ENCODE assay signal across 14 mouse cellular contexts in the genomic region with DNA sequence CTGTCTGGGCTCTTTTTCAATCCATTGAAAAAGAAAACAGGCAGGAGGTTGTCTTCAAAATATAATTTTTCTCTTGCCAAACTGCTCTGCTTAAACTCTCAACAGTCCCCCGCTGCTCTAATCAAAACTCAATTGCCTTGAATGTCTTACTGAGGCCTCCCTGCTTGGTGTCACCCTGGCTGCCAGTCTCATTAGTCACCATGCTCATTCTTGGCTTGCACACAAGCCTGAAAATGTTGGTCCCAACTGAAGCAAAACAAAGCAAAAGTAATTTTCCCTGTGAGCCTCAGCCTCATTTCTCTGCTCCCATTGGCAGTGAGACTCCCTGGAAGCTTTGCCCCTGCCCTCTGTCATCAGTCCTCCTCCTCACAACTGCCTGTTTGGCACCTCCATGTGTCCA.
DNase-seq lines count a peak whose midpoint lies in the region; ATAC-seq lines count a peak whose summit lies in the region.
"Had no signal": no experiment of that assay in that cellular context is flagged by ENCODE, and none has a peak within 500 bp of the region (broad histone marks: within the 10 kb centered on the region; RNA-seq: fewer than 3 reads in every experiment).

No protein-coding gene starts in this region.

- H3K9me3 ChIP-seq in forebrain, embryonic 14.5 days (replicated peaks; ENCODE audit: control insufficient read depth, low read length): no peaks in the 10 kb centered on the region
- H3K9me3 ChIP-seq in forebrain, embryonic 11.5 days (ENCODE audit: control insufficient read depth, low read length): no peaks in the 10 kb centered on the region
- H3K9me3 ChIP-seq in lung, embryonic 15.5 days: no peaks in the 10 kb centered on the region
- H3K9me3 ChIP-seq: forebrain, embryonic 10.5 days; liver, embryonic 13.5 days; midbrain, embryonic 10.5 days had no signal

- no peak for ATAC-seq in forebrain, embryonic 14.5 days
- no peak for ATAC-seq in forebrain, embryonic 11.5 days (replicated peaks; ENCODE audit: low FRiP score)
- no peak for ATAC-seq in lung, embryonic 15.5 days (ENCODE audit: borderline replicate concordance, extremely low read depth, low FRiP score, low TSS enrichment)

- H3K4me3 ChIP-seq in forebrain, embryonic 14.5 days (ENCODE audit: low read depth, low read length): no peak overlapping the region
- H3K4me3 ChIP-seq in forebrain, embryonic 11.5 days (ENCODE audit: low read depth, low read length): no peak overlapping the region
- H3K4me3 ChIP-seq in lung, embryonic 15.5 days: no peak overlapping the region
- H3K4me3 ChIP-seq: forebrain, embryonic 10.5 days; liver, embryonic 13.5 days; midbrain, embryonic 10.5 days had no signal

- H3K27me3 ChIP-seq in forebrain, embryonic 14.5 days (replicated peaks; ENCODE audit: control insufficient read depth, insufficient read depth, low read length): no peaks in the 10 kb centered on the region
- H3K27me3 ChIP-seq in forebrain, embryonic 11.5 days (ENCODE audit: control insufficient read depth, insufficient read depth, low read length): no peaks in the 10 kb centered on the region
- no peaks in the 10 kb centered on the region for H3K27me3 ChIP-seq in lung, embryonic 15.5 days
- H3K27me3 ChIP-seq: liver, embryonic 13.5 days had no signal

- WGBS in forebrain, embryonic 14.5 days: 67% methylated on average over 1 of the region's 1 CpGs
- WGBS in forebrain, embryonic 11.5 days: 80% methylated on average over 1 of the region's 1 CpGs
- 47% methylated on average over 1 of the region's 1 CpGs for WGBS in lung, embryonic 15.5 days

- DNase-seq in forebrain, embryonic 14.5 days (ENCODE audit: low spot score): peak; percentile 26
- DNase-seq in forebrain, embryonic 11.5 days (ENCODE audit: low spot score): no peak
- peak; percentile 30 for DNase-seq in layer of hippocampus, adult 11-12 months (ENCODE audit: low spot score)
- no peak for DNase-seq in layer of hippocampus, adult 9-10 months (ENCODE audit: low spot score)
- peak; percentile 29 for DNase-seq in adrenal gland, postnatal 14 days
- DNase-seq in embryo, embryonic 9.5 days (ENCODE audit: extremely low spot score): no peak
- no peak for DNase-seq in spleen, postnatal 10 days (ENCODE audit: low spot score in 2 of 2)
- DNase-seq: liver, embryonic 13.5 days; retina, postnatal 1 day; thymus, postnatal 14 days had no signal

- no peak overlapping the region for H3K27ac ChIP-seq in forebrain, embryonic 14.5 days (ENCODE audit: low read depth, low read length)
- H3K27ac ChIP-seq in forebrain, embryonic 11.5 days (ENCODE audit: low read depth, low read length): no peak overlapping the region
- 0 out of 2 replicates have a peak overlapping the region, but pooled peaks have one; percentile 5 for H3K27ac ChIP-seq in lung, embryonic 15.5 days
- H3K27ac ChIP-seq: forebrain, embryonic 10.5 days; hindbrain, embryonic 14.5 days; liver, embryonic 13.5 days; midbrain, embryonic 10.5 days had no signal

- H3K4me2 ChIP-seq in forebrain, embryonic 14.5 days (ENCODE audit: low read length): no peak overlapping the region
- H3K4me2 ChIP-seq in forebrain, embryonic 11.5 days (ENCODE audit: low read depth, low read length, severe bottlenecking): no peak overlapping the region
- no peak overlapping the region for H3K4me2 ChIP-seq in lung, embryonic 15.5 days
- H3K4me2 ChIP-seq: hindbrain, embryonic 14.5 days; liver, embryonic 13.5 days had no signal

- H3K36me3 ChIP-seq in forebrain, embryonic 14.5 days (ENCODE audit: control insufficient read depth, insufficient read depth, low read length): no peaks in the 10 kb centered on the region
- H3K36me3 ChIP-seq in forebrain, embryonic 11.5 days (ENCODE audit: control insufficient read depth, insufficient read depth, low read length): no peaks in the 10 kb centered on the region
- no peaks in the 10 kb centered on the region for H3K36me3 ChIP-seq in lung, embryonic 15.5 days
- H3K36me3 ChIP-seq: forebrain, embryonic 10.5 days; liver, embryonic 13.5 days; midbrain, embryonic 10.5 days had no signal

- H3K4me1 ChIP-seq in forebrain, embryonic 14.5 days (ENCODE audit: control insufficient read depth, insufficient read depth, low read length): no peaks in the 10 kb centered on the region
- no peaks in the 10 kb centered on the region for H3K4me1 ChIP-seq in forebrain, embryonic 11.5 days (replicated peaks; ENCODE audit: control insufficient read depth, insufficient read depth, low read length)
- no peaks in the 10 kb centered on the region; the same call in none of the 2 replicates for H3K4me1 ChIP-seq in lung, embryonic 15.5 days
- H3K4me1 ChIP-seq: forebrain, embryonic 10.5 days; liver, embryonic 13.5 days; midbrain, embryonic 10.5 days had no signal

- no peak overlapping the region for H3K9ac ChIP-seq in forebrain, embryonic 14.5 days (ENCODE audit: low read length)
- no peak overlapping the region for H3K9ac ChIP-seq in forebrain, embryonic 11.5 days (ENCODE audit: low read length)
- H3K9ac ChIP-seq in lung, embryonic 15.5 days: no peak overlapping the region
- H3K9ac ChIP-seq: hindbrain, embryonic 14.5 days; liver, embryonic 13.5 days had no signal

Comparison
In these comparisons a context has a peak if more than half of its experiments do, and no peak if none do; other contexts are left out.
1. DNase-seq: peak in forebrain, embryonic 14.5 days (single experiment), layer of hippocampus, adult 11-12 months (single experiment) and adrenal gland, postnatal 14 days (single experiment); none in forebrain, embryonic 11.5 days (single experiment), layer of hippocampus, adult 9-10 months (single experiment), embryo, embryonic 9.5 days (single experiment) and spleen, postnatal 10 days (0 of 2).